Mouse (Mus musculus) E14TG2a.4 (cell line): ENCODE data around the gene Fut11.

Experiments
- CTCF ChIP-seq: conservative IDR thresholded peaks from 2 replicates; pipeline ENCODE4 v1.5.1; 2014; ENCODE audit warnings: low read length
- POU5F1 ChIP-seq: IDR thresholded peaks from 2 replicates; pipeline ENCODE4 v1.6.1; 2014; ENCODE audit warnings: low read length, borderline replicate concordance

GRCm38 (mm10) chr14:20663601-20664000, 31.2 kb upstream of the Fut11 start:
- TF ChIP-seq CTCF: no peak
- no peak for TF ChIP-seq POU5F1
